Mouse (Mus musculus): ENCODE results near the gene Itfg1. TPM values are rescaled to one million over a fixed set of nuclear protein-coding genes. Genes with fewer than 3 reads are reported as not detected.

Gene Itfg1
- polyA plus RNA-seq, 1 experiment from 2014 or later = 222 TPM

- WGBS = 4% methylated on average over 44 of the region's 65 CpGs
- ATAC-seq = peak; percentile 92
- H3K9ac ChIP-seq (ENCODE audit: low read depth, low read length) = peak within 1 kb of the TSS; percentile 87
Measured at GRCm38 (mm10) chr8:85700751-85701351, 139.9 kb downstream of the Itfg1 start, which contains the start of gene Neto2. Gene Neto2 (minus strand): TSS chr8:85700924.

DNA sequence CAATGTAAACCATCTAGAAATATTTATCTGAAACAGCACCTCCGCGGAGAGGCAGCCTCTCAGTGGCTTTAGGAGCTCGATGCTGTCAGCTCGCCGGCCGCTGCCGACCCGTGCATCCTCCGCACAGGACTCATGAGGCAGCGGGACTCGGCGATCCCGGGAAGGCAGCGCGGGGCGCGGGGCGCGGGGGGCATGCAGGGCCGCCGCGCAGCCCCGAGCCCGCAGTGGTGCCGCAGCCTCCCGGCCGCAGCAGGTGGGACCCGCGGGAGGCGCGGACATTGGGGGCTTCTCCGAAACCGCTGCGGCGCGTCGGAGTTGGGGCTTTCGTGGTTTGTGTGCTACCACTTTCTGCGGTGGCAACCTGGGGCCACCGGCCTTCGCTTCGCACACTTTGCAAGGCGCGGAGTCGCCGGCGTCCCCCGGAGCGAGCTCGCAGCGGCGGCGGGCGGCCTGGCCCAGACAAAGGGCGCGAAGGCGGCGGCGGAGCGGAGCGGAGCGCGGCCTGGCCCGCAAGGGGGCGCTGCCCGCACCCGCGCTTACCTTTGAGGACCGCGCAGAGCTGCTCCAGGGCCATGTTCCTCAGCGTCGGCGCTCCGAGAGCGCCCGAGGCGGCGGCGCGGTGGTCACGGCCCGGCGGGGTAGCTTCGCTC lies 140.5 kb downstream of the Itfg1 start:
- Histone ChIP-seq H3K4me3 (ENCODE audit: low read depth, low read length) (peak overlapping the region; percentile 64), H3K27me3 (ENCODE audit: control insufficient read depth, insufficient read depth, low read depth, low read length) (no peaks in the 10 kb centered on the region; the same call in 1 of the 2 replicates), H3K4me2 (ENCODE audit: low read length) (peak overlapping the region; percentile 92), H3K27ac (ENCODE audit: low read length) (peak overlapping the region; percentile 96), H3K9me3 (replicated peaks; ENCODE audit: control insufficient read depth, low read length, poor library complexity, severe bottlenecking) (no peaks in the 10 kb centered on the region), H3K9ac (ENCODE audit: low read depth, low read length) (peak overlapping the region; percentile 87), H3K36me3 (ENCODE audit: control insufficient read depth, insufficient read depth, low read length) (no peaks in the 10 kb centered on the region), H3K4me1 (ENCODE audit: control insufficient read depth, insufficient read depth, low read length) (peaks cover 5% of the 10 kb centered on the region; the same call in 1 of the 2 replicates)
- under 1% methylated on average over 72 of the region's 84 CpGs for WGBS
- peak; percentile 95 for ATAC-seq

More at GRCm38 (mm10) chr8:85700751-85701351, 139.9 kb downstream of the Itfg1 start, which contains the start of gene Neto2:
- Histone ChIP-seq H3K27ac (ENCODE audit: low read length) (peak within 1 kb of the TSS; percentile 96), H3K4me3 (ENCODE audit: low read depth, low read length) (peak within 1 kb of the TSS; percentile 64), H3K36me3 (ENCODE audit: control insufficient read depth, insufficient read depth, low read length) (no peaks in the 10 kb centered on the region), H3K4me1 (ENCODE audit: control insufficient read depth, insufficient read depth, low read length) (peaks cover 5% of the 10 kb centered on the region; the same call in 1 of the 2 replicates), H3K9me3 (replicated peaks; ENCODE audit: control insufficient read depth, low read length, poor library complexity, severe bottlenecking) (no peaks in the 10 kb centered on the region), H3K27me3 (ENCODE audit: control insufficient read depth, insufficient read depth, low read depth, low read length) (no peaks in the 10 kb centered on the region; the same call in 1 of the 2 replicates), H3K4me2 (ENCODE audit: low read length) (peak within 1 kb of the TSS; percentile 92)

- Histone ChIP-seq H3K4me1 (ENCODE audit: control insufficient read depth, insufficient read depth, low read length) (peaks cover 5% of the 10 kb centered on the region; the same call in 1 of the 2 replicates), H3K9me3 (replicated peaks; ENCODE audit: control insufficient read depth, low read length, poor library complexity, severe bottlenecking) (no peaks in the 10 kb centered on the region), H3K27me3 (ENCODE audit: control insufficient read depth, insufficient read depth, low read depth, low read length) (no peaks in the 10 kb centered on the region; the same call in 1 of the 2 replicates), H3K36me3 (ENCODE audit: control insufficient read depth, insufficient read depth, low read length) (no peaks in the 10 kb centered on the region), H3K9ac (ENCODE audit: low read depth, low read length) (no peak overlapping the region), H3K4me2 (ENCODE audit: low read length) (peak overlapping the region; percentile 51), H3K4me3 (ENCODE audit: low read depth, low read length) (peak overlapping the region; percentile 37), H3K27ac (ENCODE audit: low read length) (no peak overlapping the region)
- ATAC-seq = peak; percentile 67
- whole genome bisulfite sequencing = under 1% methylated on average over 6 of the region's 6 CpGs
Measured at GRCm38 (mm10) chr8:85699051-85699450, 141.7 kb downstream of the Itfg1 start.

Small RNA genes within 50 kb of the gene (microRNA-seq; reads per million reads assigned to microRNA genes)
- not detected for gene Mir8109

Other genes starting within 250 kb of the Itfg1 start
- gene Neto2, start 140.0 kb downstream of the Itfg1 start, polyA plus RNA-seq (2015; fragmentation: Nextera tagmentation; extraction: Ambion mirVana) = 61.7 and 66.7 TPM in 2 replicates
- gene Phkb, start within 50 bp of the Itfg1 start, polyA plus RNA-seq (2015; fragmentation: Nextera tagmentation; extraction: Ambion mirVana) = 32.6 and 37.2 TPM in 2 replicates

Measured in midbrain, embryonic 16.5 days (tissue).